Mouse (Mus musculus) small intestine, adult 2 months (tissue): ENCODE results near the gene A730071L15Rik.

ENCODE experiments used
- CTCF ChIP-seq: fragments of 200-500 bp; IDR thresholded peaks from 2 replicates; pipeline ENCODE4 v1.5.1; 2012; ENCODE audit warnings: low read depth, mild to moderate bottlenecking, control low read depth, inconsistent platforms, low read length, moderate library complexity, mixed read lengths; ENCODE audit not compliant: insufficient replicate concordance, insufficient read length; ENCODE audit errors: extremely low read depth
- POLR2A ChIP-seq: fragments of 200-500 bp; IDR thresholded peaks from 2 replicates; pipeline ENCODE4 v1.6.1; 2012; ENCODE audit warnings: low read depth, mild to moderate bottlenecking, control low read depth, inconsistent platforms, low read length, moderate library complexity

- no peak for TF ChIP-seq POLR2A
- TF ChIP-seq CTCF, result no peak
These were observed 3.0 kb upstream of the A730071L15Rik start for GRCm38 (mm10) chr11:6196780-6197179.
